Mouse (Mus musculus) ES-Bruce4 (cell line): ENCODE results near the gene Gm17416.

Experiments
- CTCF ChIP-seq: IDR thresholded peaks from one replicate; pipeline ENCODE4 v1.8.1; 2011; ENCODE audit warnings: low read depth, low read length
- POLR2A ChIP-seq: IDR thresholded peaks from one replicate; pipeline ENCODE4 v1.8.1; 2011; ENCODE audit warnings: low read length; ENCODE audit not compliant: insufficient read depth

DNA sequence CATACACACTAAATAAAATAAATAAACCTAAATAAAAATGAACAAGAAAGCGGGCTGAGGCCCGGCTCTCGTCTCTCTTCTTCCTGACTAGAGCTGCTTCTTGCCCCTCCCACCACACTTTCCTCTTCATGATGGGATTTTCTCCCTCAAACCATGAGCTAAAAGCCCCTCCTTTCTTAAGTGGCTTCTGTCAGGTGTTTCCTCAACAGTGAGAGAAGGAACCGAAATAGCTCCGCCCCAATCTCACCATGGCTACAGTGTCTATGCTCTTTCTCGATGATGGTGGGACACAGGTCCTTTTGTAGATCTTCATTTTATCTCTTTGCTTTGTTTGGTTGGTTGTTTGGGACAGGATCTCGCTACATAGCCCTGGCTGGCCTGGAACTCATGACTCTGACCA, 12.5 kb upstream of the Gm17416 start:
- no peak for TF ChIP-seq CTCF
- no peak for TF ChIP-seq POLR2A
